Mouse (Mus musculus) limb, embryonic 11.5 days (tissue): ENCODE measurements at regions not wholly inside any gene's neighbourhood (a gene's known extent, or its start where the extent isn't known, plus 50 kb on each side); places are given as distances from the start of the nearest gene placed in this dataset.

ENCODE experiments used
- ATAC-seq: fragments of 200-750 bp; cut with Nextera tagmentation; 2 replicates; pipeline ENCODE4 v1.8.0; 2017; ENCODE audit warnings: low read depth; ENCODE audit not compliant: insufficient number of reproducible peaks, low FRiP score, low TSS enrichment
- DNase-seq: peaks from one replicate; pipeline ENCODE4 v3.0.0-alpha.2; 2015; ENCODE audit warnings: low spot score
- H3K27ac ChIP-seq: fragments of 300-500 bp; sonication (generic); replicated peaks from 2 replicates; pipeline ENCODE4 v1.5.1; 2014; ENCODE audit warnings: low read depth, mild to moderate bottlenecking, low read length
- H3K27me3 ChIP-seq: fragments of 300-500 bp; sonication (generic); 2 replicates; pipeline ENCODE4 v1.6.1; 2014; ENCODE audit warnings: mild to moderate bottlenecking, low read length, mixed read lengths; ENCODE audit not compliant: control insufficient read depth, insufficient read depth
- H3K36me3 ChIP-seq: fragments of 300-500 bp; sonication (generic); 2 replicates; pipeline ENCODE4 v1.6.1; 2014; ENCODE audit warnings: mild to moderate bottlenecking, low read length, moderate library complexity, mixed read lengths; ENCODE audit not compliant: control insufficient read depth, insufficient read depth
- H3K4me1 ChIP-seq: fragments of 300-500 bp; sonication (generic); 2 replicates; pipeline ENCODE4 v1.6.1; 2014; ENCODE audit warnings: low read length, mixed read lengths; ENCODE audit not compliant: control insufficient read depth, insufficient read depth
- H3K4me2 ChIP-seq: fragments of 300-500 bp; sonication (generic); 2 replicates; pipeline ENCODE4 v1.6.1; 2014; ENCODE audit warnings: low read depth, mild to moderate bottlenecking, moderate library complexity; ENCODE audit not compliant: severe bottlenecking
- H3K4me3 ChIP-seq: fragments of 300-500 bp; sonication (generic); 2 replicates; pipeline ENCODE4 v1.5.1; 2014; ENCODE audit warnings: low read depth, low read length
- H3K9ac ChIP-seq: fragments of 300-500 bp; sonication (generic); 2 replicates; pipeline ENCODE4 v1.6.1; 2014; ENCODE audit warnings: mild to moderate bottlenecking, low read length
- H3K9me3 ChIP-seq: fragments of 300-500 bp; sonication (generic); 2 replicates; pipeline ENCODE4 v1.6.1; 2016; ENCODE audit warnings: low read length; ENCODE audit not compliant: control insufficient read depth
- WGBS: fragments of 180-500 bp; shearing (Covaris S2); extraction: QIAGEN DNeasy Blood & Tissue Kit; methylation state at CpG from one replicate; pipeline ENCODE4 v1.1.7; 2014; 5-methylcytosine and 5-hydroxymethylcytosine counted together

GRCm38 (mm10) chrX:112984668-112985067 is 200.6 kb downstream of the Chm start:
- no peak for ATAC-seq
- H3K4me1 ChIP-seq, result no peaks in the 10 kb centered on the region
- H3K27ac ChIP-seq, result no peak overlapping the region
- no peaks in the 10 kb centered on the region for H3K36me3 ChIP-seq
- WGBS, result 86% methylated on average over 3 of the region's 3 CpGs
- no peak overlapping the region for H3K9ac ChIP-seq
- no peak overlapping the region for H3K4me2 ChIP-seq
- H3K9me3 ChIP-seq, result no peaks in the 10 kb centered on the region
- no peak for DNase-seq
- no peaks in the 10 kb centered on the region for H3K27me3 ChIP-seq
- H3K4me3 ChIP-seq, result no peak overlapping the region

DNA sequence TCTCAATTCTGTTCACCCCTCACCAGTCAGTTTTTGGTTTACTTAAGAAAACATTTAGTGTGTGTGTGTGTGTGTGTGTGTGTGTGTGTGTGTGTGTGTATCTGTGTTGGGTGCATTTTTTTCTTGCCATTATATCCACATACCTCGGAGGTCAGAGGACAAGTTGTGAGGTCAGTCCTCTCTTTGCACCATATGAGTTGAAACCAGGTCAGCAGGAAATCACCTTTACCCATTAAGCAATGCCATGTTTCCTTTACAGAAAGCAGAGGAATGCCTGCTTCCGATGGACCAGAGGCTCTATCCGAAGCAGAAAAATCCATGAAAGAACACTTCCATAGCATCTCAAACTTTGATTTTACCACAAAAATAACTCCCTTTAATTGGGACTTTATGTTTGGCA is 201.2 kb downstream of the Chm start:
- H3K9me3 ChIP-seq, result no peaks in the 10 kb centered on the region
- no peaks in the 10 kb centered on the region for H3K36me3 ChIP-seq
- H3K27me3 ChIP-seq, result no peaks in the 10 kb centered on the region
- no peak overlapping the region for H3K4me3 ChIP-seq
- DNase-seq, result no peak
- H3K9ac ChIP-seq, result no peak overlapping the region
- no peak overlapping the region for H3K27ac ChIP-seq
- WGBS, result 64% methylated on average over 3 of the region's 3 CpGs
- no peak for ATAC-seq
- no peak overlapping the region for H3K4me2 ChIP-seq
- H3K4me1 ChIP-seq, result no peaks in the 10 kb centered on the region

DNA sequence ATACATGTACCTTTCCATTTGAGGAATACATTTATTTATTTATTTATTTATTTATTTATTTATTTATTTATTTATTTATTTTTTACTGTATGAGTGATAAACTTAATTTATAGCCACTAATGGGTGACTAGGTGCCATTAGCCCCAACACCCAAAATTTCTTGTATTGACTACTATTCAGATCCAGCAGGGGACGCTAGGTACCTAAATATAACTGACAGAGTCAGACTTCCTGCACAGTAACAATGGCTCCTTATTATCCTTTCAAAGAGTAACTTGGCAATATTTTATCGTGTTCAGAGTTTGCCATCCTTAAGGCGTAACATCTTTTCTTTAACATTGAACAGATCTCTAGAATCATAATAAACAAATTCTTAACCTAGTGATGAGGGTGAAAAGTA is 206.7 kb downstream of the Chm start:
- no peak overlapping the region for H3K9ac ChIP-seq
- DNase-seq, result no peak
- ATAC-seq, result no peak
- 72% methylated on average over 3 of the region's 3 CpGs for WGBS
- H3K4me2 ChIP-seq, result no peak overlapping the region
- no peaks in the 10 kb centered on the region for H3K9me3 ChIP-seq
- H3K27me3 ChIP-seq, result no peaks in the 10 kb centered on the region
- no peaks in the 10 kb centered on the region for H3K4me1 ChIP-seq
- no peaks in the 10 kb centered on the region for H3K36me3 ChIP-seq
- no peak overlapping the region for H3K4me3 ChIP-seq
- no peak overlapping the region for H3K27ac ChIP-seq

- H3K9me3 ChIP-seq, result no peaks in the 10 kb centered on the region
- no peak overlapping the region for H3K4me3 ChIP-seq
- WGBS, result 81% methylated on average over 3 of the region's 3 CpGs
- no peaks in the 10 kb centered on the region for H3K4me1 ChIP-seq
- H3K27ac ChIP-seq, result no peak overlapping the region
- DNase-seq (no peak), ATAC-seq (no peak)
- no peak overlapping the region for H3K4me2 ChIP-seq
- no peaks in the 10 kb centered on the region for H3K36me3 ChIP-seq
- H3K9ac ChIP-seq, result no peak overlapping the region
- no peaks in the 10 kb centered on the region for H3K27me3 ChIP-seq
Measured at GRCm38 (mm10) chrX:112964093-112964492, 221.2 kb downstream of the Chm start.

DNA sequence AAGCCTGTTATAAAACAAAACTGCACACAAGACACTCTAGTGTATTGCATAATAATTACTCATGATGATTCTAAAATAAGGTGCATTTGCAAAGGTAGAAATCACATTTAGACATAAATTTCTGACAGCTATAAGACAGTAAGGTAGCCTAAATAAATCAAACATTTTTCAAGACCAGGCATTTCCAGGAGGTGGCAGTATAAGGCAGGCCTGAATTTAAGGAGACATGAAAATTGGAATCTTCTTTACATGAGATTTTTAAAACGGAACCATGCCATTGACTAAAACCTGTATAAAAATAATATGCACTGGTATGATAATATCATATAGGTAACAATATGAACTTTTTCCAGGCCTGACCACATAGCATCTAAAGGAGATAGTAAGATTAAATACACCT is 235.5 kb downstream of the Chm start:
- ATAC-seq (no peak), DNase-seq (no peak)
- 66% methylated on average over 1 of the region's 1 CpGs for WGBS
- Histone ChIP-seq H3K4me1 (no peaks in the 10 kb centered on the region), H3K4me2 (no peak overlapping the region), H3K36me3 (no peaks in the 10 kb centered on the region), H3K27me3 (no peaks in the 10 kb centered on the region), H3K4me3 (no peak overlapping the region), H3K9me3 (no peaks in the 10 kb centered on the region), H3K9ac (no peak overlapping the region), H3K27ac (no peak overlapping the region)

GRCm38 (mm10) chrX:112947521-112947920 is 237.8 kb downstream of the Chm start:
- DNase-seq (no peak), ATAC-seq (no peak)
- Histone ChIP-seq H3K9me3 (no peaks in the 10 kb centered on the region), H3K4me3 (no peak overlapping the region), H3K4me1 (no peaks in the 10 kb centered on the region), H3K27ac (no peak overlapping the region), H3K9ac (no peak overlapping the region), H3K4me2 (no peak overlapping the region), H3K27me3 (no peaks in the 10 kb centered on the region), H3K36me3 (no peaks in the 10 kb centered on the region)
- 87% methylated on average over 4 of the region's 4 CpGs for WGBS

- 80% methylated on average over 1 of the region's 1 CpGs for WGBS
- no peak for ATAC-seq
- Histone ChIP-seq H3K27ac (no peak overlapping the region), H3K27me3 (no peaks in the 10 kb centered on the region), H3K9me3 (no peaks in the 10 kb centered on the region), H3K9ac (no peak overlapping the region), H3K4me3 (no peak overlapping the region), H3K36me3 (no peaks in the 10 kb centered on the region), H3K4me1 (no peaks in the 10 kb centered on the region), H3K4me2 (no peak overlapping the region)
- DNase-seq, result no peak
Measured at GRCm38 (mm10) chrX:112925542-112926182, 227.2 kb upstream of the Pof1b start.

GRCm38 (mm10) chrX:112903631-112904410 is 205.4 kb upstream of the Pof1b start:
- WGBS, result 48% methylated on average over 11 of the region's 11 CpGs
- no peaks in the 10 kb centered on the region for H3K36me3 ChIP-seq
- H3K9ac ChIP-seq, result no peak overlapping the region
- H3K27ac ChIP-seq, result no peak overlapping the region
- no peak overlapping the region for H3K4me2 ChIP-seq
- H3K9me3 ChIP-seq, result no peaks in the 10 kb centered on the region
- H3K27me3 ChIP-seq, result no peaks in the 10 kb centered on the region
- no peaks in the 10 kb centered on the region for H3K4me1 ChIP-seq
- ATAC-seq, result no peak
- peak; percentile 20 for DNase-seq
- no peak overlapping the region for H3K4me3 ChIP-seq
